Mouse (Mus musculus) heart, embryonic 12.5 days (tissue): ENCODE measurements around the gene Olfr575. TPM values are rescaled to one million over a fixed set of nuclear protein-coding genes. Genes with fewer than 3 reads are reported as not detected.

Source experiments
- ATAC-seq: fragments of 200-750 bp; cut with Nextera tagmentation; 2 replicates; pipeline ENCODE4 v1.8.0; 2017; ENCODE audit warnings: moderate TSS enrichment, moderate library complexity; ENCODE audit not compliant: insufficient number of reproducible peaks, low FRiP score
- H3K27ac ChIP-seq: fragments of 300-500 bp; sonication (generic); 2 replicates; pipeline ENCODE4 v1.5.1; 2016; ENCODE audit warnings: mild to moderate bottlenecking, moderate library complexity; ENCODE audit not compliant: poor library complexity, severe bottlenecking
- H3K27me3 ChIP-seq: fragments of 300-500 bp; sonication (generic); replicated peaks from 2 replicates; pipeline ENCODE4 v1.6.1; 2016; ENCODE audit warnings: mild to moderate bottlenecking, moderate library complexity
- H3K36me3 ChIP-seq: fragments of 300-500 bp; sonication (generic); 2 replicates; pipeline ENCODE4 v1.6.1; 2016; ENCODE audit warnings: mild to moderate bottlenecking, moderate library complexity
- H3K4me1 ChIP-seq: fragments of 300-500 bp; sonication (generic); replicated peaks from 2 replicates; pipeline ENCODE4 v1.6.1; 2016; ENCODE audit warnings: mild to moderate bottlenecking
- H3K4me2 ChIP-seq: fragments of 300-500 bp; sonication (generic); 2 replicates; pipeline ENCODE4 v1.6.1; 2016; ENCODE audit warnings: mild to moderate bottlenecking, moderate library complexity
- H3K4me3 ChIP-seq: fragments of 300-500 bp; sonication (generic); 2 replicates; pipeline ENCODE4 v1.5.1; 2016; ENCODE audit warnings: mild to moderate bottlenecking
- H3K9ac ChIP-seq: fragments of 300-500 bp; sonication (generic); 2 replicates; pipeline ENCODE4 v1.6.1; 2016; ENCODE audit warnings: mild to moderate bottlenecking, moderate library complexity
- H3K9me3 ChIP-seq: fragments of 300-500 bp; sonication (generic); replicated peaks from 2 replicates; pipeline ENCODE4 v1.6.1; 2016; ENCODE audit warnings: mild to moderate bottlenecking, moderate library complexity
- WGBS: fragments of 180-500 bp; shearing (Covaris S2); methylation state at CpG from one replicate; pipeline ENCODE4 v1.1.7; 2016; 5-methylcytosine and 5-hydroxymethylcytosine counted together
- polyA plus RNA-seq: library from polyadenylated mRNA; unstranded; fragments of >200 nt; fragmentation: Nextera tagmentation; extraction: Ambion mirVana; gene quantifications from 2 replicates; pipeline ENCODE4 v1.2.1, GENCODE M21; 2016

Olfr575 gene
- polyA plus RNA-seq, result not detected in 2 replicates

DNA sequence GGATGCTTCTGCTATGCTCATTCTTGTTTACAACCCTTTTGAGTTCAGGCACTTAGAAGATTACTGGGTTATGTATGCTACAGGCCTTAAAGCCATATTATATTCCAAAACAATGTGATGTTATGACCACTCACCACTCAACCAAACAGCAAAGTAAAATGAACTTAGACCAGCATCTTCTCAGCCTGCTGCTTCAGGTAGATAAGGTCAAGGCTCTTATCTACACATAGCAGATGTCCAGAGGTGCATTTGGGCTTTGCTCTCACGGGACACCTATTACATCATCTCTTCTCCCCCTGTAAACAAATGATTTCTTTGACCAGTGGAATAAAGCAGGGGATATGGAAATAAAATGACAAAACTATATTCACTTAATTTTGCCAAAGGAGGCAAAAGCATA is at the start of gene Olfr575:
Gene Olfr575, minus strand, starts transcription at position 183 of the 400 bp plus-strand sequence.
- Histone ChIP-seq H3K27me3 (no peaks in the 10 kb centered on the region), H3K4me1 (0 out of 2 replicates have a peak, but pooled peaks cover 3% of the 10 kb centered on the region), H3K9me3 (no peaks in the 10 kb centered on the region), H3K36me3 (no peaks in the 10 kb centered on the region), H3K9ac (no peak within 1 kb of the TSS), H3K4me2 (no peak within 1 kb of the TSS), H3K4me3 (no peak within 1 kb of the TSS), H3K27ac (no peak within 1 kb of the TSS)
- peak; percentile 93 for ATAC-seq
- 24% methylated on average over 1 of the region's 1 CpGs for WGBS

DNA sequence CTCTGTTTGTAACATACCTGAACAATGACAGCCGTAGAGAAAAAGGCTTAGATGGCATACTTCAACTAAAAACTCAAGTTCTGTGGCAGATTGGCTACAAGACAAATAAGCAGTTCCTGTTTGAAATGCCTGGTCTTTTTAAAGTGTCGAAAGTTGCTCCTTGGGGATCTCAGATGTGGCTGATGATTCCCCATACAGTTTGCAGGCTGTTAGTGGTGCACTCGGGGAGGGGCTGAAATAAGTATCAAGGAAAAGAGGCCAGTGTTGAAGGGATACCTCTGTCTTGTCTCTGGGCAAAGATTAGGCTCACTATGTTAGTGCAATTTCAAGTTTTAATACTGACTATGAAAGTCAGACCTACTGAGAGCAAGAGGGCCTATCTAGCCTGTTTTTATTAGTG is 30.6 kb upstream of the Olfr575 start, which contains the start of gene Olfr578:
Gene Olfr578, minus strand, starts transcription at position 101 of the 400 bp plus-strand sequence.
- Histone ChIP-seq H3K4me2 (no peak within 1 kb of the TSS), H3K27me3 (no peaks in the 10 kb centered on the region), H3K9me3 (no peaks in the 10 kb centered on the region), H3K9ac (no peak within 1 kb of the TSS), H3K4me3 (no peak within 1 kb of the TSS), H3K27ac (no peak within 1 kb of the TSS), H3K4me1 (no peaks in the 10 kb centered on the region), H3K36me3 (no peaks in the 10 kb centered on the region)
- ATAC-seq, result no peak
- 39% methylated on average over 3 of the region's 3 CpGs for WGBS

DNA sequence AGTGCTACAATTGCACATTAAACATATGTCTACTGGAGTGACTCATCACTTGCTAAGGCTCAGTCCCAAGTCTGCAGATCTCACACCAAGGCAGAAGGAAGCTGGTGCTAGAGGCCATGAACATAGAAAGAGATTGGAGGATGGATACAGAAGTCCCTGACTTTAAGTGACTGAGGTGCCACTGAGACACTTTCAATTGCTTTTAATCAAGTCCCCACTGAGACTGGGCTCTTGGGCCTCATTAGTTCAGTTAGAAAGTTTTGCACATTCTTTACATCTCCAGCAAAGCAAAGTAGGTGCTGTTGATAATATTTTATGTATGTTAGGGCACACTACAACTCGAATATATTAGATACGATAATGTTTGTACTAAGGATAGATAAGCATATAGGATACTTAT is 17.3 kb upstream of the Olfr575 start, which contains the start of gene Olfr577:
Gene Olfr577, minus strand, starts transcription at position 101 of the 400 bp plus-strand sequence.
- Histone ChIP-seq H3K27ac (no peak within 1 kb of the TSS), H3K4me1 (no peaks in the 10 kb centered on the region), H3K9me3 (no peaks in the 10 kb centered on the region), H3K9ac (no peak within 1 kb of the TSS), H3K27me3 (no peaks in the 10 kb centered on the region), H3K4me3 (no peak within 1 kb of the TSS), H3K4me2 (no peak within 1 kb of the TSS), H3K36me3 (no peaks in the 10 kb centered on the region)
- WGBS, result 75% methylated on average over 2 of the region's 2 CpGs
- no peak for ATAC-seq

DNA sequence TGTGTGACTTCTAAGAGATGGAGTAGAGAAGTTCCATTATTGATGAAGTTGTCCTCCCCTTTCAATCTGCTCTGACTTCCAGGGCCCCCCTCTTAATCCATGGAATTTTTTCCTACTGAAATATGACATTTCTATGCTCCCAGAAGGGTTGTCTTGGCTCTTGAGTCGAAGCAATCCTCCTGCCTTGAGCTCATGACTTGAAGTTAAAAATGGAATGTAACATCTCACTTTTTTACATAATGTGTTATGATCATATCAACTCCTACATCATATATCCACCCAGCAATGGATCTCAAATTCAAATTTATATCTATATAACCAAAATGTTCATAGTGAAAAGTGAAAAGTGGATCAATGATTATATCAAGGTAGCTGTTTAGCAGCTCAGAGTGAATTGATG is 15.8 kb upstream of the Olfr575 start:
- H3K9me3 ChIP-seq, result no peaks in the 10 kb centered on the region
- no peaks in the 10 kb centered on the region for H3K4me1 ChIP-seq
- no peak for ATAC-seq
- H3K27me3 ChIP-seq, result no peaks in the 10 kb centered on the region
- H3K27ac ChIP-seq, result no peak overlapping the region
- H3K4me2 ChIP-seq, result no peak overlapping the region
- no peaks in the 10 kb centered on the region for H3K36me3 ChIP-seq
- WGBS, result 53% methylated on average over 1 of the region's 1 CpGs
- H3K4me3 ChIP-seq, result no peak overlapping the region
- no peak overlapping the region for H3K9ac ChIP-seq

DNA sequence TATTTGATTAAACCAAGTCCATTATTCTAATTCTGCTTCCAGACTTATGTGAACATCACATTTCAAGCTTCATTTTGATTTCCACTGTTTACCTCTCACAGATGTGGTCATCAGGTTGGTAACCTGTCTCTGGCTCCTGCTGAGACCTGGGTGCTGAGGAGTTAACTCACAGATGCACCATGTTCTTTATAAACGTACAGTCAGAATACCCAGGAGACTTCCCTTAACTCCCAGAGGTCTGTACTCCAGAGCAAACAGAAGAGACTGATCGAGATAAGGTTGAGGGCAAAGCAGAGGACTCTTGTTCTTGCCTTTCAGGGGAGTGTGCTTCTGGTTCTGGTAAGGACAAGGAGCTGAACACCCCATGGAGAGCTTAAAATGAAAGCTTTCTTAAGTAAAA is 3.8 kb upstream of the Olfr575 start, which contains the start of gene Olfr576:
Gene Olfr576, plus strand, starts transcription at position 301 of the 400 bp plus-strand sequence.
- Histone ChIP-seq H3K27me3 (no peaks in the 10 kb centered on the region), H3K36me3 (no peaks in the 10 kb centered on the region), H3K4me1 (0 out of 2 replicates have a peak, but pooled peaks cover 6% of the 10 kb centered on the region), H3K4me2 (no peak within 1 kb of the TSS), H3K9me3 (no peaks in the 10 kb centered on the region), H3K27ac (no peak within 1 kb of the TSS), H3K4me3 (no peak within 1 kb of the TSS), H3K9ac (no peak within 1 kb of the TSS)
- 4% methylated on average over 2 of the region's 2 CpGs for WGBS
- ATAC-seq, result no peak

DNA sequence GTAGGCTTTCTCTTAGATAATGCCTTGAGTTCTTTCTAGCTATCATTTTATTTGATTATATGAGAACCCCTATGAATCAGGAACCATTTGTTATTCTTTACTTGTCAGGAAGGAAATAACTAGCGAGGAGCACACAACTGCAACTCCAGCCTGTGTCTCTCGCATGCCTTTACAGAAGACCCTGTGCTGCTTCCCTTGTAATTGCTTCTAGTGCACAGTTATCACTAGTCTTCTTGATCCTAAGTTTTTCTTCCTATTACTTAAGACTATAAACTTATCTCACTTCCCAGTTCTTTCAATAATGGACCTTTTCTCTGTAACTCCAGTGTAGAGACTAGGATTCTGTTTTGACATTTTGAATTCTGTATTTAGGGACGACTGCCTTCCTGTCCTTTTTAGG is 438 bp downstream of the Olfr575 start:
- H3K4me2 ChIP-seq, result no peak overlapping the region
- WGBS, result 45% methylated on average over 3 of the region's 3 CpGs
- H3K9me3 ChIP-seq, result no peaks in the 10 kb centered on the region
- ATAC-seq, result no peak
- H3K36me3 ChIP-seq, result no peaks in the 10 kb centered on the region
- no peak overlapping the region for H3K9ac ChIP-seq
- H3K4me3 ChIP-seq, result no peak overlapping the region
- 0 out of 2 replicates have a peak, but pooled peaks cover 3% of the 10 kb centered on the region for H3K4me1 ChIP-seq
- H3K27ac ChIP-seq, result no peak overlapping the region
- H3K27me3 ChIP-seq, result no peaks in the 10 kb centered on the region

DNA sequence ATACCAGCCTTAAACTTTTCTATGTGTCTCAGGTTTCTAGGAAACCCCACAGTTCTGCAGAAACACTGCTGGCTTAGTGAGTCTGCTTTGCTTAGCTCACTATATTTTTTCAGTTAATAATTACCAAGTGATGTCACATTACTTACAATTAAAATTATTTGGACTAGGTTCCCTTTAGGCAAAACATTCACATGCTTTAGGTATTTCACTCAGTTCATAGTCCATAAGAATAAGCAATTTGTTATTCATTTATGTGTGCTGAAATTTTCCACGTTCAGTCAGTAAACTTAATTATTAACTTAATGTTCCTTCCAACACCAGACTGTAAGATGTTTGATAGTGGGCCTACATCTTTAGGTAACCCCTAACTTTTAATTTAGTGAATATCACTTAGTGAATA is 7.8 kb downstream of the Olfr575 start:
- H3K27me3 ChIP-seq, result no peaks in the 10 kb centered on the region
- no peaks in the 10 kb centered on the region for H3K4me1 ChIP-seq
- H3K9ac ChIP-seq, result no peak overlapping the region
- H3K36me3 ChIP-seq, result no peaks in the 10 kb centered on the region
- ATAC-seq, result no peak
- no peak overlapping the region for H3K4me3 ChIP-seq
- H3K4me2 ChIP-seq, result no peak overlapping the region
- WGBS, result 67% methylated on average over 1 of the region's 1 CpGs
- H3K9me3 ChIP-seq, result no peaks in the 10 kb centered on the region
- H3K27ac ChIP-seq, result no peak overlapping the region

DNA sequence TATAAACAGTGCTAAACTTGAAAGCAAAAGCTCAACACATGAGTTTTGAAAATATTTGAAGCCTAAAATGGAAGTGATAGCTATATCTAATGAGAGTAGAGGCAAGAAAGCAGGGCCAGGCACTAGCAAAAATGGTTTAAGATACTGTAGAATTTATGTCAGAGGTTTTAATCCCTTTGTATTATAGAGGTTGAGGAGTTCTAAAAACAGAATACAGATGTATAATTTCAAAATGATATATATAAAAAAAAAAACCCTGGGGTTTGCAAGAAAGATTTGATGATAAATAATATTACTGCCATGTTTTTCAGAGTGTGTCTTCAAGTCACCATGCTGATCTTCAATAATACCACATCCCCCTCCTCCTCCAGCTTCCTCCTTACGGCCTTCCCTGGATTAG is 10.4 kb downstream of the Olfr575 start, which contains the start of gene Olfr574:
Gene Olfr574, plus strand, starts transcription at position 301 of the 400 bp plus-strand sequence.
- 94% methylated on average over 1 of the region's 1 CpGs for WGBS
- H3K36me3 ChIP-seq, result no peaks in the 10 kb centered on the region

DNA sequence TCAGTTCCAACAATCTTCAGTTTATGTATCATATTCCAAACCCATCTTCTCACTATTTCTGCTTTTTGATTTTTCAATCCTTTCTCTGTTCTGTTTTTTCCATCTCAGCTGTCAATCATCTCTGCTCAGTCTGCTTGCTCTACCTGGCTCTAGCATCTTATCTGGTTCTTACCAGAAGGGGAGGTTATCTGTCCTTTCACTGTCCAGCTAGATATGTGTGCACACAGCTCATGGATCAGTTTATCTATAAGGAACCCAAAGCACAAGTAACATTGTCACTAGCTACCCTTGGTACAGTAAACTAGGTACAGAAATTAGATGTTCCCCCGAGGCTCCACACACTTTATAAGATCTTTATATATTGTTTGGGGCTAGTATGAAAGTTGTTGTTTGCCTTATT is 15.2 kb downstream of the Olfr575 start:
- no peaks in the 10 kb centered on the region for H3K4me1 ChIP-seq
- no peaks in the 10 kb centered on the region for H3K36me3 ChIP-seq
- no peaks in the 10 kb centered on the region for H3K9me3 ChIP-seq
- no peak overlapping the region for H3K9ac ChIP-seq
- H3K27ac ChIP-seq, result no peak overlapping the region
- H3K4me3 ChIP-seq, result no peak overlapping the region
- peak; percentile 80; the same call in 1 of the 2 replicates for ATAC-seq
- no peaks in the 10 kb centered on the region for H3K27me3 ChIP-seq
- WGBS, result 76% methylated on average over 1 of the region's 1 CpGs
- H3K4me2 ChIP-seq, result no peak overlapping the region

More for the DNA sequence above, 10.4 kb downstream of the Olfr575 start, which contains the start of gene Olfr574:
- Histone ChIP-seq H3K4me2 (no peak within 1 kb of the TSS), H3K27ac (no peak within 1 kb of the TSS), H3K4me1 (no peaks in the 10 kb centered on the region), H3K9me3 (no peaks in the 10 kb centered on the region), H3K27me3 (no peaks in the 10 kb centered on the region), H3K4me3 (no peak within 1 kb of the TSS), H3K9ac (no peak within 1 kb of the TSS)
- ATAC-seq, result no peak

DNA sequence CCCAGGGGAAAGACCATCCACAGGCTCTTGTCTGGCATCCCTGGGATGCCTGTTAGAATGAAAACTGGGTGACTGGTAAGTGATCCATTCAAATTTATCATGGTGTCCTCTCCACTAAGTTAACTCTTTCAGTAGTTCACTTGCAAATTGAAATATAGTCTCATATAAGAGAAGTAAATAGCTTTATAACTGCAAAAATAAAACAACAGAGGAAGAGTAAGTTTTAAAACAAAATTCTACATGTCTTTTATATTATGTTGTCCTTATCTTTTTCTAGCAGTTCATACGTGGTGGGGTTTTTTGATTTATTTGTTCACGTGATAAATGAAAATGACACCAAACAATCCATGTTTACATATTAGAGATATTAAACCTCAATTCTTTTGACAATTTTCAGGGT is 16.1 kb downstream of the Olfr575 start, which contains the start of gene Olfr573-ps1:
Gene Olfr573-ps1, minus strand, starts transcription at position 101 of the 400 bp plus-strand sequence.
- Histone ChIP-seq H3K36me3 (no peaks in the 10 kb centered on the region), H3K9me3 (no peaks in the 10 kb centered on the region), H3K27me3 (no peaks in the 10 kb centered on the region), H3K4me1 (no peaks in the 10 kb centered on the region), H3K27ac (no peak within 1 kb of the TSS), H3K9ac (no peak within 1 kb of the TSS), H3K4me3 (no peak within 1 kb of the TSS), H3K4me2 (no peak within 1 kb of the TSS)
- 82% methylated on average over 2 of the region's 2 CpGs for WGBS
- no peak for ATAC-seq

DNA sequence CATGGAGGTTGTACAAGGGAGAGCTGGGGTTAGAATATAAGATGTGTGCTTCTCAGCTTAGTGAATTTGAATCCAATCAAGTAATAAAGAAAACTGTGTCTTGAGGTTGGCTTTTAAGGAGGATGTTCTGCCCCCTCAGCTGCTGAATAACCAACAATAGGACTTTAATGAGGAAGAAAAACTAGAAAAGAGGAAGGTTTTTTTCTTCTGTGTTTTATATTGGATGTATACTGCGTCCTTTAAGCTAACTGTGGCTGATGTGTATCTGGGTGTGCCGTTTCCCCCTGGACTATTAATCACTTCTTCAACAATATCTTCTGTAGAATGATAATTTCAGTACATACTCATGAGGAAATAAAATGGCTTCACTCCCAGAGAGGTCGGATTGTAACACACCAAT is 31.5 kb downstream of the Olfr575 start:
- H3K4me3 ChIP-seq, result no peak overlapping the region
- H3K9me3 ChIP-seq, result no peaks in the 10 kb centered on the region
- H3K27me3 ChIP-seq, result no peaks in the 10 kb centered on the region
- no peak overlapping the region for H3K27ac ChIP-seq
- no peaks in the 10 kb centered on the region for H3K4me1 ChIP-seq
- 68% methylated on average over 3 of the region's 3 CpGs for WGBS
- H3K36me3 ChIP-seq, result no peaks in the 10 kb centered on the region
- no peak for ATAC-seq
- no peak overlapping the region for H3K9ac ChIP-seq
- no peak overlapping the region for H3K4me2 ChIP-seq

DNA sequence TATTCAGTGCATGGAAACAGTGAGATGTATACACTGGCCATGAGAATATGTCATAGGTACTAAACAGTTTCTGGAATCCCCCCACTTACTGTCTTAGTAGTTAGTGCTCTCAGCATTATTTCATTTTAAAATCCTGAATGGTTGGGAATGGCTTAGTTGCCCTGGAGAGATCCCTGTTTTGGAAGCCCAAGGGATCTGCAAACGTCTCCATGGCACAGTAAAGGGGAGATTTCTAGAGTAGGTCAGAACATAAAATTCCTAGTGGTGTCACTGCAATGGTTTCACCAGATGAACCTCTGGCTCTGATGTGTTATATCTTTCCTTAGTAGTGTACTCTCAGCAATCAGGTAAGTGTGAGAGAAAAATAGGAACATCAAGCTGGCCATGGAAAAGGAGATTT is 34.5 kb downstream of the Olfr575 start, which contains the start of gene Olfr572:
Gene Olfr572, plus strand, starts transcription at position 301 of the 400 bp plus-strand sequence.
- Histone ChIP-seq H3K27ac (no peak within 1 kb of the TSS), H3K36me3 (no peaks in the 10 kb centered on the region), H3K9me3 (no peaks in the 10 kb centered on the region), H3K9ac (no peak within 1 kb of the TSS), H3K27me3 (no peaks in the 10 kb centered on the region), H3K4me1 (no peaks in the 10 kb centered on the region), H3K4me3 (no peak within 1 kb of the TSS), H3K4me2 (no peak within 1 kb of the TSS)
- ATAC-seq, result no peak
- 51% methylated on average over 1 of the region's 1 CpGs for WGBS
